Mouse (Mus musculus): ENCODE data around the gene Gm38392.
A peak's percentile ranks its signal among the peaks of the same experiment; 100 is the strongest.

Gene Gm38392

GRCm38 (mm10) chr3:88235616-88236015, 51.4 kb downstream of the Gm38392 start:
- no peak for DNase-seq (ENCODE audit: low read depth, low spot score)

- no peak for DNase-seq (ENCODE audit: low read depth, low spot score)
Measured at GRCm38 (mm10) chr3:88235216-88235615, 51.8 kb downstream of the Gm38392 start.

GRCm38 (mm10) chr3:88234041-88234440, 53.0 kb downstream of the Gm38392 start:
- no peak for DNase-seq (ENCODE audit: low read depth, low spot score)

- DNase-seq (ENCODE audit: low read depth, low spot score), result no peak
Measured at GRCm38 (mm10) chr3:88232851-88233649, 54.0 kb downstream of the Gm38392 start.

- DNase-seq (ENCODE audit: low read depth, low spot score), result no peak
Measured at GRCm38 (mm10) chr3:88232301-88232702, 54.7 kb downstream of the Gm38392 start.

- no peak for DNase-seq (ENCODE audit: low read depth, low spot score)
Measured at GRCm38 (mm10) chr3:88231061-88231641, 55.9 kb downstream of the Gm38392 start.

- DNase-seq (ENCODE audit: low read depth, low spot score), result no peak
Measured at GRCm38 (mm10) chr3:88230262-88231047, 56.6 kb downstream of the Gm38392 start.

GRCm38 (mm10) chr3:88229526-88229925, 57.5 kb downstream of the Gm38392 start:
- DNase-seq (ENCODE audit: low read depth, low spot score), result no peak

- DNase-seq (ENCODE audit: low read depth, low spot score), result no peak
Measured at GRCm38 (mm10) chr3:88228906-88229305, 58.1 kb downstream of the Gm38392 start.

- DNase-seq (ENCODE audit: low read depth, low spot score), result no peak
Measured at GRCm38 (mm10) chr3:88227976-88228375, 59.0 kb downstream of the Gm38392 start.

- no peak for DNase-seq (ENCODE audit: low read depth, low spot score)
Measured at GRCm38 (mm10) chr3:88227260-88227659, 59.8 kb downstream of the Gm38392 start.

GRCm38 (mm10) chr3:88226101-88226845, 60.7 kb downstream of the Gm38392 start:
- DNase-seq (ENCODE audit: low read depth, low spot score), result no peak

GRCm38 (mm10) chr3:88224929-88225328, 62.1 kb downstream of the Gm38392 start:
- no peak for DNase-seq (ENCODE audit: low read depth, low spot score)

GRCm38 (mm10) chr3:88222446-88222845, 64.6 kb downstream of the Gm38392 start:
- DNase-seq (ENCODE audit: low read depth, low spot score), result no peak

GRCm38 (mm10) chr3:88221519-88222390, 65.3 kb downstream of the Gm38392 start:
- no peak for DNase-seq (ENCODE audit: low read depth, low spot score)

GRCm38 (mm10) chr3:88220842-88221241, 66.2 kb downstream of the Gm38392 start:
- peak; percentile 72 for DNase-seq (ENCODE audit: low read depth, low spot score)

GRCm38 (mm10) chr3:88219940-88220339, 67.1 kb downstream of the Gm38392 start:
- no peak for DNase-seq (ENCODE audit: low read depth, low spot score)

GRCm38 (mm10) chr3:88217679-88218078, 69.3 kb downstream of the Gm38392 start:
- DNase-seq (ENCODE audit: low read depth, low spot score), result no peak

- DNase-seq (ENCODE audit: low read depth, low spot score), result no peak
Measured at GRCm38 (mm10) chr3:88216534-88217326, 70.3 kb downstream of the Gm38392 start.

- no peak for DNase-seq (ENCODE audit: low read depth, low spot score)
Measured at GRCm38 (mm10) chr3:88216116-88216515, 70.9 kb downstream of the Gm38392 start.

All from embryo, embryonic 11.5 days (tissue).